Mouse (Mus musculus): ENCODE results near the gene Arhgap45.

DNA sequence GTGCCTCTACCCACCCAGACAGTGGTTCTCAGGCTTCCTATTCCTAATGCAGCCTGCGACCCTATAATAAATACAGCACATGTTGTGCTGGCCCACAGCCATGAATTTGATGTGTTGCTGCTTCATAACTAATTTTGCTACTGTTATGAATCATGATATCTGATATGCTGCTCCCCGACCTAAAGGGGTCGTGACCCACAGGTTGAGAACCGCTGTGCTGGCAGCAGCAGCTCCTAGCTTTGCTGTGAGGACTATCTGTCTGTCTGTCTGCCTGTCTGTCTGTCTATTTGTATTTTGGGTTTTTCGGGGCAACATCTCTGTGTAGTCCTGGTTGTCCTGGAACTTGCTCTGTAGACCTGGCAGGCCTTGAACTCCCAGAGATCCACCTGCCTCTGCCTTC lies 7.3 kb downstream of the Arhgap45 start:
- TF ChIP-seq GATA1 (IDR thresholded peaks at IDR 0.05; ENCODE audit: borderline replicate concordance, low read length) (no peak), FLI1 (IDR thresholded peaks at IDR 0.05; ENCODE audit: low read length) (no peak)

Data from megakaryocyte, embryonic 14.5 days (primary cell).